Mouse (Mus musculus): Measurements from ENCODE around the gene Unc79.

Gene Unc79

GRCm38 (mm10) chr12:103211078-103211477 lies 262.4 kb downstream of the Unc79 start:
- no peak for DNase-seq

DNA sequence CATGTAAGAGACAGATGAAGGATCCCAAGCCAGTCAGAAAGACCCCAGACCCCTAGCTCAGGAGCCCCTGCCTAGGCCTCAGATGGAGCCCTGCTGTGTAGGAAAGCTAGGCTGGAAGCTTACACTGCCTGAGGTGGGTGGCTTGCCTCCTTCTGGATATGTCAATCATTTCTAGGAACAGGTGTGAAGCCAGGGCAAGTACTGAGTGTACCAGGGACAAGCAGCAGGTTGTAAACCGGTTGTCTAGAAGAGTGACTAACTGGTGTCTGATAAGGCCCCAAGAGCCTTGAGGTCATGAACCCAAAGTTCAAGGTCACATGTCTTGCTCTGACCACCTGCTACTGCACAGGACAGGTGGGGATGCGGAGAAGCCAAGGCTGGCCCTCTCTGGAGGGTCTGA lies 264.9 kb downstream of the Unc79 start:
- DNase-seq: no peak

DNA sequence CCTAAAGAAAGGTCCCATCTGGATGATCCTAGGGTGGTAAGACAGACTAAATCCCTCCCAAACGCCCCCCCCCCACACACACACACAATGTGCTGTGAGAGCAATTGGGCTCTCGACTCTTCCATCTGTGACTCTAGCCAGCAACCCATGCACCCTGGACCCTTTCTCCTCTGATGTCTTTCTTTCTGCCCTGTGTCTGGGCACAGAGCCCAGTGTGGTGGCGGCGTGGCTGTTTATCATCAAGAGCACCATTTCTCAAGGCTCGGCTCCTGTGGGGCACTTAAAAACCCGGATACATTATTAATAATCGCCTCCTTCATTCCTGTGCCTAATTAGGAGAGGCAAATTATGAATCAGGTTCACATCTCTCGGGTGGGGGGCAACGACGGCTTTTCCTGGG lies 265.6 kb downstream of the Unc79 start:
- DNase-seq: no peak

GRCm38 (mm10) chr12:103214797-103215196 lies 266.1 kb downstream of the Unc79 start:
- no peak for DNase-seq

GRCm38 (mm10) chr12:103215877-103216610 lies 267.4 kb downstream of the Unc79 start:
- no peak for DNase-seq

DNA sequence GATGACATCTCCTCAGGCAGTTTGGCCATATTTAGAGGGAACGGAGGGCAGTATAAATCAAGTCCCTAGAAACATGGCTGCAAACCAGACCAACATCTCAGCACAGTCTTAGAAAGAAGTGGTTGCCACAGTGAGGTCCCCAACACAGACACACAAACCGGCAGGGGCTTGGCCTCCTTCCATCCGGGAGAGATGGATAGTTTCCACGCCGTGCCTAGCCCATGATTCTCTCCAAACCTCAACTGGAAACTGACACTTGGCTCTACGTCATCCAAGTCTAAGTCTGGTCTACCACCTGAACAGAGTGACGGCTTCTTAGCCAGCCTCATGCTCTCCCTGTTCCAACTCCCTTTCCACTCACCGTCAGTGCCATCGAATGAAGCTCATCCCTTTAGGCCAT lies 275.0 kb downstream of the Unc79 start:
- DNase-seq: no peak

DNA sequence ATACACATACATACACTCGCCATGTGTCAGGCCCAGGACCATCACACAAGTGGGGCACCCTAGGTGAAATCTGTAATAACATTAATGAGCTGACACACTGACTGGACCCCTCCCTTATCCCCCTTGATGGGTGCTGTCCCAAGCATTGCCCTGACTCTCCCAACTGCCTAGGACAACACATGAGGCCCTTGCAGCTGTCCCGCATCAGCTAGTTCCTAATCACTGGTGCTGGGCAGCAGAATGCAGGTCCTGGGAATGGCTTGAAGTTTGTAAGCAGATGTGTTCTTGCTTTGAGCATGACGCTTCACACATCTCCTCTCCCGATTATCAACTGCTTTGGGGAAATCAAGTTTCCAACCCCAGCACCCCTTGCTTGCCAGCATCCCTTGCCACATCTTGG lies 277.5 kb downstream of the Unc79 start:
- DNase-seq: no peak

- no peak for DNase-seq
Observed at GRCm38 (mm10) chr12:103229058-103229457, 280.4 kb downstream of the Unc79 start.
